Mouse (Mus musculus) heart, embryonic 14.5 days (tissue): Measurements from ENCODE around the gene Tmem132c. TPM values are rescaled to one million over a fixed set of nuclear protein-coding genes. Genes with fewer than 3 reads are reported as not detected.

ENCODE experiments used
- ATAC-seq: fragments of 200-750 bp; cut with Nextera tagmentation; 2 replicates; pipeline ENCODE4 v1.8.0; 2017; ENCODE audit warnings: low read depth, moderate TSS enrichment; ENCODE audit not compliant: insufficient number of reproducible peaks, insufficient read depth, low FRiP score
- H3K27ac ChIP-seq, 2 experiments: fragments of 200-500 bp in 1 of 2; fragments of 300-500 bp in 1 of 2; sonication (generic) in 1 of 2; replicated peaks in 1 of 2; 2 replicates each; pipeline ENCODE4 v1.5.1; 2012 to 2014; ENCODE audit warnings: low read depth in 2 of 2, low read length in 2 of 2, control low read depth in 1 of 2, mild to moderate bottlenecking in 1 of 2, mixed read lengths in 1 of 2; ENCODE audit not compliant: control insufficient read depth in 1 of 2, insufficient read depth in 1 of 2
- H3K27me3 ChIP-seq: fragments of 300-500 bp; sonication (generic); 2 replicates; pipeline ENCODE4 v1.6.1; 2014; ENCODE audit warnings: mild to moderate bottlenecking, low read length, control low read depth; ENCODE audit not compliant: control insufficient read depth, insufficient read depth
- H3K36me3 ChIP-seq: fragments of 300-500 bp; sonication (generic); 2 replicates; pipeline ENCODE4 v1.6.1; 2014; ENCODE audit warnings: mild to moderate bottlenecking, control low read depth, low read length, mixed read lengths; ENCODE audit not compliant: control insufficient read depth, insufficient read depth
- H3K4me1 ChIP-seq, 2 experiments: fragments of 200-500 bp in 1 of 2; fragments of 300-500 bp in 1 of 2; sonication (generic) in 1 of 2; 2 replicates each; pipeline ENCODE4 v1.6.1; 2012 to 2014; ENCODE audit warnings: low read length in 2 of 2, control low read depth in 1 of 2, mixed read lengths in 1 of 2; ENCODE audit not compliant: control insufficient read depth in 2 of 2, insufficient read depth in 2 of 2
- H3K4me2 ChIP-seq: fragments of 300-500 bp; sonication (generic); 2 replicates; pipeline ENCODE4 v1.6.1; 2014; ENCODE audit warnings: mild to moderate bottlenecking, low read length
- H3K4me3 ChIP-seq, 2 experiments: fragments of 200-500 bp in 1 of 2; fragments of 300-500 bp in 1 of 2; sonication (generic) in 1 of 2; 2 replicates each; pipeline ENCODE4 v1.5.1; 2012 to 2014; ENCODE audit warnings: low read length in 2 of 2, mild to moderate bottlenecking in 2 of 2, control low read depth in 1 of 2, low read depth in 1 of 2, moderate library complexity in 1 of 2; ENCODE audit not compliant: control insufficient read depth in 1 of 2, insufficient read depth in 1 of 2
- H3K9ac ChIP-seq: fragments of 300-500 bp; sonication (generic); 2 replicates; pipeline ENCODE4 v1.6.1; 2014; ENCODE audit warnings: mild to moderate bottlenecking, low read length
- H3K9me3 ChIP-seq: fragments of 300-500 bp; sonication (generic); 2 replicates; pipeline ENCODE4 v1.6.1; 2016; ENCODE audit warnings: low read length, control low read depth; ENCODE audit not compliant: control insufficient read depth
- WGBS: fragments of 180-500 bp; shearing (Covaris S2); extraction: QIAGEN DNeasy Blood & Tissue Kit; methylation state at CpG from one replicate; pipeline ENCODE4 v1.1.7; 2014; 5-methylcytosine and 5-hydroxymethylcytosine counted together
- polyA plus RNA-seq: library from polyadenylated mRNA; unstranded; fragments of >200 nt; fragmentation: Nextera tagmentation; extraction: Ambion mirVana; gene quantifications from 2 replicates; pipeline ENCODE4 v1.2.1, GENCODE M21; 2014

Gene Tmem132c
- polyA plus RNA-seq, 1 experiment from 2014 or later, result 1.1 TPM

GRCm38 (mm10) chr5:127243611-127244010 lies 2.0 kb downstream of the Tmem132c start:
- Histone ChIP-seq H3K4me3 (peak overlapping the region; percentile 55 to 57), H3K27me3 (peaks cover 58% of the 10 kb centered on the region), H3K4me2 (peak overlapping the region; percentile 83), H3K36me3 (no peaks in the 10 kb centered on the region), H3K9me3 (no peaks in the 10 kb centered on the region), H3K27ac (no peak overlapping the region), H3K9ac (no peak overlapping the region), H3K4me1 (peaks cover 4 to 13% of the 10 kb centered on the region in 2 experiments)
- no peak for ATAC-seq
- WGBS, result 11% methylated on average over 13 of the region's 13 CpGs

GRCm38 (mm10) chr5:127253263-127253662 lies 11.7 kb downstream of the Tmem132c start:
- Histone ChIP-seq H3K4me3 (no peak overlapping the region), H3K27me3 (no peaks in the 10 kb centered on the region), H3K9me3 (peaks cover 4% of the 10 kb centered on the region; the same call in 1 of the 2 replicates), H3K9ac (no peak overlapping the region), H3K36me3 (no peaks in the 10 kb centered on the region), H3K4me2 (no peak overlapping the region), H3K4me1 (no peaks in the 10 kb centered on the region), H3K27ac (no peak overlapping the region)
- no peak for ATAC-seq
- WGBS, result 59% methylated on average over 2 of the region's 2 CpGs

DNA sequence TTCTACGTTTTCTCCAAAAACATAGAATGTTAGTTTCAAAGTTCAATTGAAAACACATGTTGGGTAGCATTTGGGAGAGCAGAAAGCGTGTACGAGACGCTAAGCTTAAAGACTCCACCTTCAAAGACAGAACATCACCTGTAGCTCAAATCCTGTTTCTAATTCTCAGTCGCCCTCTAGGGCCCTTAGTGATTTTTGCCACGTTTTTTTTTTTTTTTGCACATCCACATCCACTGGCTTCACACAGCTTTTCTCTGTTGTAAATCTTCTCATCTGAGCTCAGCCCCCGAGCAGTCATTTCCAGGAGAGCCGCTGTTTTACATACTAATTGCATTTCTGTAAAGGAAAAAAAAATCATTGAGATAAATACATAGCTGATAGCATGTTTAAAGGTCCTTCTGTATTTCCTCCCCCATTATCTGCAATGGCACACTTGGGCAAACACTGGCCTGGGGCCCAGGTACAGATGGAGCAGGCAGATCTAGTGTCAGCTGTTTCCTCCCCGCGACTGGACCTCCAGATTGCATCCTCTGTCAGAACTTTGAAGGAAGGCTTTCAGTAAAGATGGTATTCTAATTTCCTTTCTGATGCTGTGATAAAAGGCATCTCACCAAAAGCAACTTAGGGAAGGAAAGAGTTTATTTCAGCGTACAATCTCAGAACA lies 15.5 kb downstream of the Tmem132c start:
- Histone ChIP-seq H3K9ac (no peak overlapping the region), H3K4me3 (no peak overlapping the region), H3K4me1 (no peaks in the 10 kb centered on the region), H3K4me2 (no peak overlapping the region), H3K27me3 (no peaks in the 10 kb centered on the region), H3K36me3 (no peaks in the 10 kb centered on the region), H3K9me3 (peaks cover 4% of the 10 kb centered on the region; the same call in 1 of the 2 replicates), H3K27ac (no peak overlapping the region)
- no peak for ATAC-seq
- 62% methylated on average over 11 of the region's 11 CpGs for WGBS

- 81% methylated on average over 5 of the region's 5 CpGs for WGBS
- Histone ChIP-seq H3K4me1 (no peaks in the 10 kb centered on the region), H3K4me3 (no peak overlapping the region), H3K27me3 (no peaks in the 10 kb centered on the region), H3K9ac (no peak overlapping the region), H3K36me3 (no peaks in the 10 kb centered on the region), H3K27ac (no peak overlapping the region), H3K4me2 (no peak overlapping the region), H3K9me3 (0 out of 2 replicates have a peak, but pooled peaks cover 2% of the 10 kb centered on the region)
- no peak for ATAC-seq
These were observed 20.5 kb downstream of the Tmem132c start for GRCm38 (mm10) chr5:127262136-127262535.

GRCm38 (mm10) chr5:127271145-127271544 lies 29.5 kb downstream of the Tmem132c start:
- Histone ChIP-seq H3K9ac (no peak overlapping the region), H3K27me3 (no peaks in the 10 kb centered on the region), H3K4me2 (no peak overlapping the region), H3K9me3 (no peaks in the 10 kb centered on the region), H3K27ac (no peak overlapping the region), H3K36me3 (no peaks in the 10 kb centered on the region), H3K4me3 (no peak overlapping the region), H3K4me1 (no peaks in the 10 kb centered on the region)
- 33% methylated on average over 3 of the region's 3 CpGs for WGBS
- no peak for ATAC-seq

- ATAC-seq, result no peak
- Histone ChIP-seq H3K27me3 (no peaks in the 10 kb centered on the region), H3K4me3 (no peak overlapping the region), H3K4me1 (peaks cover 0 to 8% of the 10 kb centered on the region in 2 experiments; a peak in 2 of 4 replicates), H3K27ac (no peak overlapping the region), H3K36me3 (no peaks in the 10 kb centered on the region), H3K9ac (no peak overlapping the region), H3K4me2 (no peak overlapping the region), H3K9me3 (no peaks in the 10 kb centered on the region)
- WGBS, result 79% methylated on average over 9 of the region's 9 CpGs
These were observed 37.9 kb downstream of the Tmem132c start for GRCm38 (mm10) chr5:127279462-127279861.

- Histone ChIP-seq H3K4me1 (peaks cover 0 to 8% of the 10 kb centered on the region in 2 experiments; a peak in 2 of 4 replicates), H3K27me3 (no peaks in the 10 kb centered on the region), H3K4me2 (no peak overlapping the region), H3K9me3 (no peaks in the 10 kb centered on the region), H3K9ac (no peak overlapping the region), H3K27ac (no peak overlapping the region), H3K4me3 (no peak overlapping the region), H3K36me3 (no peaks in the 10 kb centered on the region)
- WGBS, result 51% methylated on average over 4 of the region's 4 CpGs
- no peak for ATAC-seq
These were observed 39.6 kb downstream of the Tmem132c start for GRCm38 (mm10) chr5:127281186-127281585.
